Mouse (Mus musculus) kidney, embryonic 14.5 days (tissue): ENCODE data around the gene AL607142.1. TPM values are rescaled to one million over a fixed set of nuclear protein-coding genes. Genes with fewer than 3 reads are reported as not detected.

Experiments used
- ATAC-seq: fragments of 200-750 bp; cut with Nextera tagmentation; 2 replicates; pipeline ENCODE4 v1.8.0; 2017; ENCODE audit warnings: moderate number of reproducible peaks, mild to moderate bottlenecking, moderate TSS enrichment, moderate library complexity; ENCODE audit not compliant: low FRiP score, low TSS enrichment
- H3K27ac ChIP-seq: fragments of 300-500 bp; sonication (generic); 2 replicates; pipeline ENCODE4 v1.5.1; 2014; ENCODE audit warnings: low read depth, mild to moderate bottlenecking, low read length, moderate library complexity, mixed read lengths
- H3K27me3 ChIP-seq: fragments of 300-500 bp; sonication (generic); 2 replicates; pipeline ENCODE4 v1.6.1; 2014; ENCODE audit warnings: mild to moderate bottlenecking, low read length; ENCODE audit not compliant: control insufficient read depth, insufficient read depth
- H3K36me3 ChIP-seq: fragments of 300-500 bp; sonication (generic); 2 replicates; pipeline ENCODE4 v1.6.1; 2014; ENCODE audit warnings: low read length, mixed read lengths; ENCODE audit not compliant: control insufficient read depth, insufficient read depth
- H3K4me1 ChIP-seq: fragments of 300-500 bp; sonication (generic); 2 replicates; pipeline ENCODE4 v1.6.1; 2014; ENCODE audit warnings: low read length, mixed read lengths; ENCODE audit not compliant: control insufficient read depth, insufficient read depth
- H3K4me2 ChIP-seq: fragments of 300-500 bp; sonication (generic); replicated peaks from 2 replicates; pipeline ENCODE4 v1.6.1; 2014; ENCODE audit warnings: low read depth, mild to moderate bottlenecking, low read length
- H3K4me3 ChIP-seq: fragments of 300-500 bp; sonication (generic); 2 replicates; pipeline ENCODE4 v1.5.1; 2014; ENCODE audit warnings: mild to moderate bottlenecking, low read length
- H3K9ac ChIP-seq: fragments of 300-500 bp; sonication (generic); 2 replicates; pipeline ENCODE4 v1.6.1; 2014; ENCODE audit warnings: low read depth, mild to moderate bottlenecking, low read length, moderate library complexity
- H3K9me3 ChIP-seq: fragments of 300-500 bp; sonication (generic); 2 replicates; pipeline ENCODE4 v1.6.1; 2016; ENCODE audit warnings: low read length; ENCODE audit not compliant: control insufficient read depth
- WGBS: fragments of 180-500 bp; shearing (Covaris S2); extraction: QIAGEN DNeasy Blood & Tissue Kit; methylation state at CpG from one replicate; pipeline ENCODE4 v1.1.7; 2014; 5-methylcytosine and 5-hydroxymethylcytosine counted together
- polyA plus RNA-seq: library from polyadenylated mRNA; unstranded; fragments of >200 nt; fragmentation: Nextera tagmentation; extraction: Ambion mirVana; gene quantifications from 2 replicates; pipeline ENCODE4 v1.2.1, GENCODE M21; 2014

AL607142.1 gene
- polyA plus RNA-seq, 1 experiment from 2014 or later, result not detected

DNA sequence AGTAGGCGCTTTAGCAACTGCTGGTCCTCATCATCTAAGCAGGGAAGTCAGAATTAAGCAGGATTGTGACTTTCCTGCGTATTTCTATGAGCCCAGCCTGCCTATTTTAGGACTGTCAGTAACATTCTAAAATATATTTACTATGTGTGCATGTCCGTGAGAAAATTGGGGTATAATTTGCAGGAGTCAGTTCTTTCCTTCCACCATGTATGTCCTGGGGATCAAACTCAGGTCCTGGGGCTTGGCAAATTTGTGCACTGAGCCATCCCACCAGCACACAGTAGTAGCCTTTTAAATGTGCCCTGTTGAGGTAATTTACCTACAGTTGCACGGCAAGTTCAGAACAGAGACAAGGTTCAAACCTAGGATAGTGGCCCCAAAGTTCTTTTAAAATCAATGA is 28.5 kb upstream of the AL607142.1 start:
- 80% methylated on average over 4 of the region's 4 CpGs for WGBS
- no peaks in the 10 kb centered on the region for H3K9me3 ChIP-seq
- H3K27me3 ChIP-seq, result peaks cover 42% of the 10 kb centered on the region
- no peak overlapping the region for H3K9ac ChIP-seq
- H3K36me3 ChIP-seq, result no peaks in the 10 kb centered on the region
- ATAC-seq, result no peak
- no peaks in the 10 kb centered on the region for H3K4me1 ChIP-seq
- H3K27ac ChIP-seq, result no peak overlapping the region
- H3K4me3 ChIP-seq, result no peak overlapping the region
- H3K4me2 ChIP-seq, result no peak overlapping the region

DNA sequence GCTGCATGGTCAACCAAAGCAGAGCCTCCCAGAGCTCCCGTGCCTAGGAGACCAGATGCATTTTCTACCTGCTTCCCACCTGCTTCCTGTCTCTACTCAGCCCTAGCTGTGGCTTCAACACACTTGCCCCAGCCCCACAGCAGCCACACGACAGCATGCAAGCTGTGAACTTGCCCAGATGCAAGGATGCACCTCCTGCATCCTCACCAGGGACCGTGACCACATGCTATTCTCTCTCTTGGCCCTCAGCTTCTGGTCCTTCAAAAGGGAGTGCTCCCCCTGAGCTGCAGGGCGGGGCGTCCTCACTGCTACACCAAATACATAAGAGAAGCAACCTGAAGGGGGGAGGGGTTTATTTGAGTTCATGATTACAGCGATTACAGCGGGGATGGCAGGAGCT is 27.8 kb upstream of the AL607142.1 start:
- WGBS, result 50% methylated on average over 7 of the region's 7 CpGs
- Histone ChIP-seq H3K4me2 (no peak overlapping the region), H3K36me3 (no peaks in the 10 kb centered on the region), H3K27me3 (peaks cover 35% of the 10 kb centered on the region), H3K9me3 (no peaks in the 10 kb centered on the region), H3K27ac (no peak overlapping the region), H3K4me1 (no peaks in the 10 kb centered on the region), H3K4me3 (no peak overlapping the region), H3K9ac (no peak overlapping the region)
- no peak for ATAC-seq

DNA sequence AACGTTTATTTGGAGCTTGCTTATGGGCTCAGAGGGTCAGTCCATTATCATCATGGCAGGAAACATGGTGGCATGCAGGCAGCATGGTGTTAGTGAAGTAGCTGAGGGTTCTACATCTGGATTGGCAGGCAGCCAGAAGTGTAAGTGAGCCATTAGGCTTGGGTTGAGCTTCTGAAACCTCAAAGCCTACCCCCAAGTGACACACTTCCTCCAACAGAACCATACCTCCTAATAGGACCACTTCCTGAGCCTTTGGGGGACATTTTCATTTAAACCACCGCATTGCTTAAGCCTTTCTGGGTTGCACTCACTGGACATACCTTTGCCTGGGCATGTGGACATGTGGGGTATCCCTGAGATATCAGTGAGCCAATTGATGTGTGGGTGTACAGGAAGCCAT is 23.3 kb upstream of the AL607142.1 start:
- Histone ChIP-seq H3K4me3 (no peak overlapping the region), H3K4me1 (no peaks in the 10 kb centered on the region), H3K27me3 (no peaks in the 10 kb centered on the region), H3K4me2 (no peak overlapping the region), H3K9ac (no peak overlapping the region), H3K27ac (no peak overlapping the region), H3K36me3 (no peaks in the 10 kb centered on the region), H3K9me3 (no peaks in the 10 kb centered on the region)
- WGBS, result 87% methylated on average over 2 of the region's 2 CpGs
- ATAC-seq, result no peak

DNA sequence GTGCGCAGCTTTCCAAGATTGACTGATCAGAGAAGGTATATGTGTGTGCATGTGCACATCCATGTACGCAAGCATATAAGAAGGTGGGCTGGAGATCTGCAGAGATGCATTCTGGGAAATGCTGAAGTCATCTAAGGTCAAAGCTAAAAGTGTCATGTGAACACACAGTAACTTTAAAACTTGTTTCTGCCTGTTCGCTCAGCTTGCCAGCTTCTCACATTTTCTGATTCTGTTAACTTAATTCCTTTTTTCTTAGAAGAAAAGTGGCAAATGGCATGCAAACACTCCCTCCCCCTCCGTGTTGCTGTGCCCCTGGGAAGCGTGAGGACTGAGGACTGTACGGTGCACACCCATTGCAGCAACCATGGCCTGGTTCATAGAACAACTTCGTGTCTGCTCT is 22.3 kb upstream of the AL607142.1 start:
- Histone ChIP-seq H3K36me3 (no peaks in the 10 kb centered on the region), H3K4me3 (no peak overlapping the region), H3K27ac (no peak overlapping the region), H3K9me3 (no peaks in the 10 kb centered on the region), H3K4me1 (no peaks in the 10 kb centered on the region), H3K27me3 (no peaks in the 10 kb centered on the region), H3K9ac (no peak overlapping the region), H3K4me2 (no peak overlapping the region)
- ATAC-seq, result no peak
- 84% methylated on average over 7 of the region's 7 CpGs for WGBS

DNA sequence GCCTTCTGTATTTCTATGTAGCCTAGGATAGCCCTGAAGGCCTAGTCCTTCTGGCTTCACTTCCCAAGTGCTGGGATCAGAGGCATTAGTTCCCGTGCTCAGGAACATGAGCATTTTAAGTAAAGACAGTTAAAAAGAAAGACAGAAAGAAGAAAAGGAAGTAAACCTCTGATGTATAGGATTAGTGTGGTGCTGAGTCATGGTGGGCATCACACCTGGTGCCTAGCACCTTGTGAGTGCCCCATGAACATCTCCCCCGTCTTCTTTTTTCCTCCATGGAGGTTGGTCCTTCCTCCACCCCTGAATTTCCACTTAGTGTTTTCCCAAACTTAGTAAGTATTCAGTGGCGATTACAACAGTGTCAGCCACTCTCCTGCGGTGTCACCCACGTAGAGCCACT is 20.2 kb upstream of the AL607142.1 start:
- 85% methylated on average over 5 of the region's 5 CpGs for WGBS
- no peak overlapping the region for H3K4me2 ChIP-seq
- no peak overlapping the region for H3K27ac ChIP-seq
- no peak for ATAC-seq
- no peaks in the 10 kb centered on the region for H3K4me1 ChIP-seq
- H3K27me3 ChIP-seq, result no peaks in the 10 kb centered on the region
- no peaks in the 10 kb centered on the region for H3K36me3 ChIP-seq
- no peaks in the 10 kb centered on the region for H3K9me3 ChIP-seq
- H3K9ac ChIP-seq, result no peak overlapping the region
- H3K4me3 ChIP-seq, result no peak overlapping the region

DNA sequence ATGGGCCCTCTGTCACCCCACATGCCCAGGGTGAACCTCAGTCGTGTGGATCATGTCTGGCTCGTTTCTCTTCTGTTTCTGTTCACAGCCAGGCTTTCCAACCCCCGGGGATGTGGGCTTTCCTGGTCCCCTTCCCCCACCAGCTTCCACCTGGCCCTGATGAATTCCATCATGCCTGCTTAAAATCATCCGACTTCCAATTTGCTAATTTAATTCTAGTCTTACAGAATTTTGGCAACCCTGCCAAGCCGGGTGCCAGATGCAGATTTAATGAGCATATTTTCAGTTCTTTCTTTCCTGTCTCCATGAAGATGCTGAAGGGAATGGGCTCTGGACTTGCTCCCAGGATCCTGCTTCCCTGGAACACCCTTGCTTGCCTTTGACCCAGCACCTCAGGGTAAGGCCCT is 19.7 kb upstream of the AL607142.1 start:
- WGBS, result 69% methylated on average over 5 of the region's 5 CpGs
- ATAC-seq, result no peak

DNA sequence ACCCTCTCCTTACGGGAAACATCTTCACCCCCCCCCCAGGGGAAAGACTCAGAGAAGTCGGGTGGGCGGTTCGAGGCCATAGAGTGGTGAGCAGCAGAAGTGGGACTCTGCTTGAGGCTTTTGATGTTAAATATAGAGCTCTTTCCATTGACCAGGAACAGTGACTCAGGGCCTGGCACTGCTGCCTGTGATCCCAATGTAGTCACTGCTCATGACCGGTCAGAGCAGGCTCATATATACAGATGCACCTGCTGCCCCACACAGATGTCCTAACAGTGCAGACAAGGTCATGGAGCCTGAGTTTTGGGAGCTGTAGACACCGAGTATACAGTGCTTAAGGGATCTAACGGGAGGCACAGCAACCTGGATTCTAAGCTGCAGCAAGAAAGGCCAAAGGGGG is 18.9 kb upstream of the AL607142.1 start:
- Histone ChIP-seq H3K27ac (no peak overlapping the region), H3K27me3 (no peaks in the 10 kb centered on the region), H3K9me3 (no peaks in the 10 kb centered on the region), H3K9ac (no peak overlapping the region), H3K4me3 (no peak overlapping the region), H3K4me1 (no peaks in the 10 kb centered on the region), H3K36me3 (no peaks in the 10 kb centered on the region), H3K4me2 (no peak overlapping the region)
- WGBS, result 85% methylated on average over 7 of the region's 7 CpGs
- ATAC-seq, result no peak

More for the DNA sequence above, 19.7 kb upstream of the AL607142.1 start:
- Histone ChIP-seq H3K4me1 (no peaks in the 10 kb centered on the region), H3K36me3 (no peaks in the 10 kb centered on the region), H3K4me3 (no peak overlapping the region), H3K9ac (no peak overlapping the region), H3K27me3 (no peaks in the 10 kb centered on the region), H3K4me2 (no peak overlapping the region), H3K27ac (no peak overlapping the region), H3K9me3 (no peaks in the 10 kb centered on the region)

DNA sequence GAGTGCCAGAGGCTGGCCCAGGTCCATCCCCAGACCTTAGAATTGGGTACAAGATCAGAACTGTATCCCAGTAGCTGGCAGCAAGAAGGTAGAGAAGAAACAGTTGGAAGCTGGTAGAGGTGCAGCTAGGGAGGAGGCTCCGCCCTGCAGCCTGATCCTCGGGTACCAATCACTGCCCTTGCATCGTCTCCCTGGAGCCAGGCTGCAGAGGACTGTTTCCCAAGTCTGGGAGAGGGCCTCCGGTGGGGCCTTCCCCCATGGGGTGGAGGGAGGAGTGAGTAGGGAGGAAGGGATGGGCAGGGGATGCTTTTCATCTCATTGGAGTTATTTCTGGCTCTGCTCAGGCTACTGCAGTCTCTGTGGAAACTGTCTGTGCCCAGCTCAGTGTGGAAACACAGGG is 17.7 kb upstream of the AL607142.1 start:
- H3K27me3 ChIP-seq, result no peaks in the 10 kb centered on the region
- no peak overlapping the region for H3K27ac ChIP-seq
- no peak overlapping the region for H3K4me2 ChIP-seq
- no peaks in the 10 kb centered on the region for H3K9me3 ChIP-seq
- no peak for ATAC-seq
- no peak overlapping the region for H3K9ac ChIP-seq
- no peaks in the 10 kb centered on the region for H3K36me3 ChIP-seq
- no peaks in the 10 kb centered on the region for H3K4me1 ChIP-seq
- WGBS, result 31% methylated on average over 4 of the region's 4 CpGs
- no peak overlapping the region for H3K4me3 ChIP-seq

DNA sequence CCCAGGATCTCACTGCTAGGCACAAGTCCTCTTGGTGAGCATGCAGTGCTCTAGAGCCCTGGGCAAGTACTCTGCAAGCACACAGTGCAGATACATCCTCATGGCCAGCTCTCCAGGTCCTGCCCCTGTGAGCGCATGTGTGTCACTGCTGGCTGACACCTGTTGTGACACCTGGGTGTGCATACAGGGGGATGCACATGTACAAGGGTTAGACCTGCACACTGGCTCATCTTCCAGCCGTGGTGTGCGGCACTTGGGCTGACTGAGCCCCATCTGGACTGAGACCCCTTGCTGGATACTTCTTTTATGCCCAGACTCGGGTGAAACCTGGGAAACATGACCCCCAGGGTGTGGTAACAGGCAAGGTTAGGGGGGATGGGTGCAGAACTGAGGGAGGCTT is 16.5 kb upstream of the AL607142.1 start:
- no peaks in the 10 kb centered on the region for H3K4me1 ChIP-seq
- H3K4me3 ChIP-seq, result no peak overlapping the region
- no peak overlapping the region for H3K27ac ChIP-seq
- no peaks in the 10 kb centered on the region for H3K36me3 ChIP-seq
- no peak overlapping the region for H3K4me2 ChIP-seq
- no peaks in the 10 kb centered on the region for H3K9me3 ChIP-seq
- 80% methylated on average over 4 of the region's 4 CpGs for WGBS
- H3K27me3 ChIP-seq, result no peaks in the 10 kb centered on the region
- no peak for ATAC-seq
- no peak overlapping the region for H3K9ac ChIP-seq

DNA sequence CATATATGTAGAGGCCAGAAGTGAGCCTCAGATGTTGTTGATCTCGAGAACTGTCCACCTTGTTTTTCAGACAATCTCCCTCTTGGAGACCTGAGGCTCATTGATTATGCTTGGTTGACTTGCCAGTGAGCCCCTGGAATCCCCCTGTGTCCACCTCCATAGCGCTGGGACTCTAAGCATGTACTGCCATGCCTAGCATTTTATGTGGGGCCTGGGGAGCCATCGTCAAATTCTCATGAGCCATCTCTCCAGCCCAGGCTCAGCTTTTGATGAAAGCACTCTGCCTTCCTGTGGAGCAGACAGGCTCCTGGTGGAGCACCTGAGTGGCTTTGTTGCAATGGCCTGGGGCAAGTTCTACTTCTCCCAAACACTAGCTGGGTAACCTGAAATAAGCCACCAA is 14.9 kb upstream of the AL607142.1 start:
- Histone ChIP-seq H3K36me3 (no peaks in the 10 kb centered on the region), H3K4me2 (no peak overlapping the region), H3K4me3 (no peak overlapping the region), H3K27me3 (no peaks in the 10 kb centered on the region), H3K4me1 (no peaks in the 10 kb centered on the region), H3K27ac (no peak overlapping the region), H3K9ac (no peak overlapping the region), H3K9me3 (no peaks in the 10 kb centered on the region)
- WGBS, result 80% methylated on average over 3 of the region's 3 CpGs
- no peak for ATAC-seq
